Mouse (Mus musculus) lung, postnatal 36 days (tissue): ENCODE data around the gene Nol6.

Source experiments
- DNase-seq: peaks from one replicate; pipeline ENCODE4 v3.0.0; 2022; ENCODE audit warnings: mixed read lengths

The Nol6 gene

GRCm38 (mm10) chr4:41078726-41079125 lies 45.5 kb downstream of the Nol6 start:
- no peak for DNase-seq

- no peak for DNase-seq
Measured at GRCm38 (mm10) chr4:41074461-41074860, 49.8 kb downstream of the Nol6 start.

GRCm38 (mm10) chr4:41073008-41073817 lies 51.0 kb downstream of the Nol6 start:
- DNase-seq = peak; percentile 12

GRCm38 (mm10) chr4:41071500-41072429 lies 52.5 kb downstream of the Nol6 start:
- DNase-seq = no peak

GRCm38 (mm10) chr4:41065196-41065595 lies 59.1 kb downstream of the Nol6 start:
- peak; percentile 10 for DNase-seq
